Mouse (Mus musculus) lung, postnatal 0 days (tissue): ENCODE results near the gene Ttc36.
A peak's percentile ranks its signal among the peaks of the same experiment; 100 is the strongest.

Experiments
- CTCF ChIP-seq: IDR thresholded peaks from 2 replicates; pipeline ENCODE4 v1.5.1; 2016; ENCODE audit warnings: antibody characterized with exemption, mild to moderate bottlenecking
- EP300 ChIP-seq: IDR thresholded peaks from 2 replicates; pipeline ENCODE4 v1.6.1; 2016; ENCODE audit warnings: antibody characterized with exemption, mild to moderate bottlenecking, control low read depth

GRCm38 (mm10) chr9:44836439-44836838 lies 33.6 kb upstream of the Ttc36 start:
- peak; percentile 84 for TF ChIP-seq CTCF
- TF ChIP-seq EP300, result no peak
